Mouse (Mus musculus) cerebellum, adult 8-10 months (tissue): ENCODE data around the gene 9430097D07Rik.

Source experiments
- DNase-seq: peaks from one replicate; pipeline ENCODE4 v3.0.0; 2022

Gene 9430097D07Rik

GRCm38 (mm10) chr2:32556019-32556418, 19.5 kb downstream of the 9430097D07Rik start:
- no peak for DNase-seq

DNA sequence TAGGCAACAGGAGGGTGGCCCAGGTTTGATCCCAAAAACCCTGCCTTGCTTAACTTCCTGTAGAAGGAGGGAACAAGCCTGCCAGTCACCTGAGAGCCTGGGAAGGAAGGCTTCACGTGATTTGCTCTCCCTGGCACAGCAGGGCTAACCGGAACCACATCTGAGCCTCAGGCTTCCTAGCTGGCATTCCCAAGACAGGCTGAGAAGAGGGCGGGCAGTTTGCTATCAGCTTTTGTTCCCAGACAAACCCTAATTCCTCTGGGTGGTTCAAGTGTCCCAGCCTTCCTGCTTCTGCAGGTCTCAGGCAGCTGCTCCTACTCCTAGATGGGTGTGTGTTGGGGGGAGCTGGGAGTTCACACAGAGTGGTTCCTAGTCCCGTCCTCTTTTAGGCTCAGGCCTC, 20.0 kb downstream of the 9430097D07Rik start:
- no peak for DNase-seq

GRCm38 (mm10) chr2:32553592-32554148, 21.8 kb downstream of the 9430097D07Rik start:
- DNase-seq, result no peak

DNA sequence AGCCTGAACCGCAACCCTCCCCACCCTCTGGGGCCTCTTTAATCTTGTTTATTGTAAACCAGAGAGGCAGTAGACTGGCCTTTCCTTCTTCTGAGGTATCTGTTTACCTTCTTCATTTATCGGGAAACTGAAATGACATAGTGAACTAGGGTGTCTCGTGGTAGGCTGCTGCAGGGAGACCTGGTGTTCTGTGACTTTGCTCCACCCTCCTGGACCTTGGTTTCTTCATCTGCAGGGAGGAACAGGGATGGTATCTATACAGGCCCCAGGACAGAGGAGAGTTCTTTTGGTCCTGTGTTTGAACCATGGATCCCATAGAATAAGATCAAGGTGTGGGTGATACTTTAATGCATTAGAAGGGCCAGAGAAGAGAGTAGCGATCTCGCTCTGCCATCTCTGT, 24.2 kb downstream of the 9430097D07Rik start:
- no peak for DNase-seq

- DNase-seq, result no peak
Measured at GRCm38 (mm10) chr2:32549764-32550163, 25.7 kb downstream of the 9430097D07Rik start.

- DNase-seq, result no peak
Measured at GRCm38 (mm10) chr2:32549171-32549570, 26.3 kb downstream of the 9430097D07Rik start.

- DNase-seq, result no peak
Measured at GRCm38 (mm10) chr2:32547964-32548739, 27.3 kb downstream of the 9430097D07Rik start.

DNA sequence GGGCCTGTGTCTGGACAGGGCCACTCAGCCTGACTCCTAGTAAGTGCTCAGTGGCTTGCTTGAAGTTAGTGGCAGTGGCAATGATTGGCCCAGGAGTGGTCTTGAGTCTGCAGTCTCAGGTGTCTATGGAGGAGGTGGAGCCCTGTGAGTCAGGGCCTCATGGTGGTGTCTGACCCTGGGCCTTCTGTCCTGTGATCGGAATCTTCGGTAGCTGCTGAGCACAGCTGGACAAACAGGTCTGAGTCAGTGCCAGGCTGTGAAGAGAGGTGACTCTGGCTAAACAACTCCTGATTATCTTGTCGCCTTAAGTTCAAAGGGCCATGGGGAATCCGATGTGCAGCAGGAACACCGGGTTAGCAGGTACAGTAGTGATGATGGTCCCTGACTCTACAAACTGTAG, 28.1 kb downstream of the 9430097D07Rik start:
- no peak for DNase-seq

GRCm38 (mm10) chr2:32546951-32547350, 28.5 kb downstream of the 9430097D07Rik start:
- DNase-seq, result no peak

- no peak for DNase-seq
Measured at GRCm38 (mm10) chr2:32543031-32543449, 32.4 kb downstream of the 9430097D07Rik start.

DNA sequence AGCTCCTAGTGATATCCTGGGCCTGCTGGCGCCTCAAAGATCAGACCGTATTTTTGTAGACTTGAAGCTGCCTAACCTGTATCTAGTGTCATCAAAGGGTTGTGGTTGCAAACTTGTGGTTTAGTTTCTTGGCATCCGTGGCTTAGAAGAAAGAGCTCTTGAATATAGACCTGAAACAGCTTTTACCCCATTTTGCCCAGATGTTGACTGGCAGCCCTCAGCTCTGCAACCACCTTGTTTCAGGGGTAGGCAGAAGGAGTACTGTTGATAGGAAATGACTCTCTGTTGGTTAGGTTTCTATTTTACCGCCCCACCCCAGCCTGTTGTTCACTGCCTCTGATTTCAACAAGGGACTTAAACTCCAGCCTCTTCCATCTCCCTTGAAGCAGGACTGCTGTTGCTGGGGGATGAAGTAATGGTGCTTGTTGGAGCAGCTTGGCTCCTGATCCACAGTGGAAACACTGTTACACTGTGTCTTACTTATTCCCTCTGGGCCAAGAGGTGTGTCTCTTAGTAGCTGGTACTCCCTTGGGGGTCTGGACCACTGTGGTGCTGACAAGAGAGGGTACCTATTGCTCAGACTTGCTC, 33.4 kb downstream of the 9430097D07Rik start:
- DNase-seq, result no peak

DNA sequence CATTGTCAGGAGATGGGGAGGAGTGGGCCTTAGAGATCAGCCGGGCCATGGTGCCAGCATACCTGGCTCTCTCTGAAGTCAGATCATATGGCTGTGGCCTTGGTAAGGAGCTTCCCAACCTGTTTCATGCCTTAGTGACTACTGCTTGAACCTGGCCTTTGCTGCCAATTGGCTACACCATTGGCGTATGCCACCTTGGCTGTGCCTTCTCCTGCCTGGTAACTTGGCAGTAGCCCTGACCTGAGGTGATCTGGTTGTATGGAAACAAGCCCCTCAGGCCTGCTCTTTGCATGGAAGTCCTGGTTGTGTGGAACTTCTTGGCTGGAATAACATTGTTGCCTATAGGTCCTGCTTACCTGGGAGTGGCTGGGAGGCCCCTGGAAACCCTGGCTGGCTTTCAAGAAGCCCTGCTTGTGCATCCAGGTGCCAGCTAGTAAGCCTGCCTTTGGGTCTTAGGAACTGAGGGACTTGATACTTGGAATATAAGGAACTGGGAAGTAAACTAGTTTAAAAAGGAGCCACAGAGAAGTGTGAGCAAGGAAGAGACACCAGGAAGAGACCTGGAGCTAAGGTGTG, 34.1 kb downstream of the 9430097D07Rik start:
- peak; percentile 69 for DNase-seq

- DNase-seq, result no peak
Measured at GRCm38 (mm10) chr2:32539452-32539981, 36.0 kb downstream of the 9430097D07Rik start.

DNA sequence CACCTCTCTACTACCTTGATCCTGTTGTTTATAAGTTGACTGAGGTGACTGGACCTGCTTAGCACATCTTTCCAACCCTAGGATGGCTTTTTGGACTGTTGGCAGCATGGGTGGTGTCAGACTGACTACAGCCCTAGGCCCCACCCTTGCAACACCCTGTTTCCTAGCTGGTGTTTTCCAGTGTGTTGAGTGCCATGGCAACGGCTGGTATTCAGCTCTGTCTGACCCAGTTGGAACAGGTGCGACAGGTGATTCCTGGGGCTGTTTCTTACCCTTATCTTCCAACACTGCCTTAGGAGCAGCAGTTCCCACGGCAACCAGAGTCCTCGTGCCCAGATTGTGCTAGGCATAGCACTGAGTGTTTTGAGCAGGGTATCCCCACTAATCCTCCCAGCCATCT, 37.0 kb downstream of the 9430097D07Rik start:
- no peak for DNase-seq

DNA sequence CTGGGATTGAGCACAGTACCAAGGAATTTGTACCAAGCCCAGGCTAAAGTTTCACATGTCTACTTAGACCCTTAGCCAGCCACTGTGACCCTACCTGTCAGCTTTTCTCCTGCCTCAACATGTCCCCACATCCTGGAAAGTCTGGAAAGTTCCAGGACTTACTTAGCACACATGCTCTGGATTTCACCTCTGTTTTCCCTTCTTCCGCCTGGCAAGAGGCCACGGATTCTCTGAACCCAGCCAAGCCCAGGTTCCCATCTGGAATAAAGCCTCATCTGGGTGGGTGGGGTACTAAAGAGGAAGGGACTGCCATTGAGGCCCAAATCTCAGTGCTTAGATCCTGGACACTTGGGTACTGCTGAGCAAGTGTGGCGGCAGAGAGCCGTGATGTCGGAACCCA, 37.5 kb downstream of the 9430097D07Rik start:
- no peak for DNase-seq

DNA sequence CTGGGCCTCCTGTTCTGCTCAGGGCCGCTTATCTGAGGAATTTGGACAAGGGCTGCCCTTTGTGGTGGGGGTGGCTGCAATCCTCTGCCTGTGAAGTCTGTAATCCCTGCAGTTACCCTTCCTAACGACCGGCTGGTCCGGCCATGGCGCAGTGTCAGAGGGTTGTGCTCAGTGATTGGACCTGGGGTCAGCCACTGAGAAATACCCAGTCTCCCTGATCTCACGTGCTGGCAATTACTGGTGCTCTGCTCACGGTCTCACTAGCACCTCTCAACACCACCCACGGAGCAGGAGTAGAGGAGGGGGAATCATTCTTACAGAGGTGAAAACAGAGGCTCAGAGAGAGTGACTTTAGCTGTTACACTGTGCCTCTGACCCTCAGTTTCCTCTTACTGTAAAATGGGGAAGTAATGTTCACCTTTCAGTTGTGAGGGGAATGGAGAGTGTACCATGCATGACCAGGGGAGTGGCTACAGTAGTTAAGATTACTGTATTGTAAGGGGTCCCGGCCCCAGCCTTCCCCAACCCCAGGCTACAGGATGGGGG, 38.1 kb downstream of the 9430097D07Rik start:
- DNase-seq, result no peak

DNA sequence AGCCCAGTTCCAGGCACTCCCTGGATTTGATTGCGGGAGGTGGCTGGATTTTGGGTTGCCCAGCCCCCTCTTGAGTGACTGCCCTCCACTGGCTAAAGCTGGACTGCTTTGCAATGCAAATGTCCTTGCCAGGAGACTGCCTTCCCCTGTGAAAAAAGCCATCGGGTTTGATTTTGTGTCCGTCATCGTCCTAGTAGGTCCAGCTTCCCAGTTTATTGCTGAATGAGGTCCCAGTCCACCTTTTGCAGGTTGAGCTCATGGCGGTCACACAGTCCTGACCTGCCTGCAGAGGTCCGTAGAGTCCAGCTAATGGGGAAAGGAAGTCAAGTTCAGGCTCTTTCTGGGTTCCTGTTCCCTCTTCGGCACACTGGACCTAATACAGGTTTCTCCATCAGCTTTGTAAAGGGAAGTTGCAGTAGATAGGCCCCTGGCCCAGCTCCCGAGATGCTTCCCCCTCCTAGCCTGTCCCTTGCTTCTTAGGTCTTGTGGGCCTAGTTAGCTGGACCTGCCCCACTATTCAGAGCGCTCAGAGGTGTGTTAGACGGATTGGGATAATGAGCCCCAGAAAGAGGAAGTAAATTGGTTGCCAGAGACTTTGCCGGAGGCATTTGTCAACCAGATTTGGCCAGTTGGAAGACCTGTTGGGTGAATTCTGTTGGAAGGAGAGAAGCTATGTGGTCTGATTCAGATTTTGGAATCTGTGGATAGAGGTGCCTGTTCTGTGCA, 38.7 kb downstream of the 9430097D07Rik start:
- no peak for DNase-seq

GRCm38 (mm10) chr2:32536086-32536633, 39.3 kb downstream of the 9430097D07Rik start:
- peak; percentile 65 for DNase-seq

DNA sequence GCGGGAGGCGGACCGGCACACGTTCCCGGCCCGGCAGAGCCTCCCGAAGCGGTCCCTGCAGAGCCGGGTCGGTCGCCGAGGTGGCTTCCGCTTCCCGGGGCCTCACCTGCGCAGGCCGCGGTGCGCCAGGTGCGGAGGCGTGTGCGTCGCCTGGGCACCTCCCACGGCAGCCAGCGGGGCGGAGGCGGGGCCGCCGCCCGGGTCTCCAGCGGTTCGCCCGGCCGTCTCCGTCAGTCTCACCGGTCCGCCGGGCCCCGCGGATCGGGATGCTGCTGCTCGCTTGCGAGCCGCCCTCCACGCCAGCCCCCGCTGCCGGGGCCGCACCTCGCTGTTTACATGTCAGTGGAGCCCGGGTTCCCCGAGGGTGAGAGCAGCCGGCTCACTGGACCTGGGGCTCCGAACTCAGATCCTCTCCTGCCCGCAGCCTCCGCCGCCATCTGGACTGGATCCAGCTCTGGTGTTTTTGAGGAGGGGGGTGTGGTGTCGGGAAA, 39.9 kb downstream of the 9430097D07Rik start:
- DNase-seq, result peak; percentile 71

DNA sequence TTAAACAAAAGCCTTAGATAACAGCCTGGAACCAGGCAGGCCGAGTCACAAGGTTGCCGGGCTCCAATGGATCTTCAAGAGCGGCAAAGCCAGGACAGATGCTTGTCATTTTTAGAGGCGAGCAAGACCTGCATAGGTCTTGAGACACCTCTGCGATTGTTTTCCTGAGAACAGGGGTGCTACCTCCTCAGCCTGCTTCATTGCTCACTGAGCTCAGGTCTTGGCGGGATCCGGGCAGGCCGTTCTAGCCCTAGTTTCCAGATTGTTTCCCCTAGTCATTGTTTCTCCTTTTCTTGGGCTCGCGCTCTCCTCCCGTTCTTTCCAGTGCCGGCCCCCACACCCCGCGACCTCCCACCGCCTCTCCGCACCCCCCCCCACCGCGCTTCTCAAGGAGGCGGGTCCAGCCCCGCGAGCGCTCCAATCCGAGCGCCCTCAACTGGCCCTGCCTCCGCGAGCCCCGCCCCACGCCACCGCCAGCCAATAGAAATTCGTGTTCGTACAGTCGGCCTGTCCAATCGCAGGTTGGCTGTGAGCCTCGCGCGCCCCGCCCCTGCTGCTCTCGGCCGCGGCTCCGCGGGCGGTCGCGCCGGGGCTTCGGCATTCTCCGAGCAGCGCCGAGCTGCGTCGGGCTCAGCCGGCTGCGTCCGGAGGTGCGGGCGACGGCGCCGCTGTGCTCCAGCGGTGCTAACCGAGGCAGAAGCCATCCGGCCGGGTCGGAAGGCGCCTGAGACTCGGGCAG, 40.6 kb downstream of the 9430097D07Rik start, which contains the start of gene Fam102a:
Fam102a (plus strand) TSS at position 600 of the 739 bp plus-strand sequence.
- DNase-seq, result peak; percentile 99

- DNase-seq, result no peak
Measured at GRCm38 (mm10) chr2:32534061-32534732, 41.3 kb downstream of the 9430097D07Rik start.
